Mouse (Mus musculus): ENCODE measurements around the gene Rapgef4. TPM values are rescaled to one million over a fixed set of nuclear protein-coding genes. Genes with fewer than 3 reads are reported as not detected.

Rapgef4 gene
- total RNA-seq, 2 experiments from 2014 or later = 152 to 156 TPM

DNA sequence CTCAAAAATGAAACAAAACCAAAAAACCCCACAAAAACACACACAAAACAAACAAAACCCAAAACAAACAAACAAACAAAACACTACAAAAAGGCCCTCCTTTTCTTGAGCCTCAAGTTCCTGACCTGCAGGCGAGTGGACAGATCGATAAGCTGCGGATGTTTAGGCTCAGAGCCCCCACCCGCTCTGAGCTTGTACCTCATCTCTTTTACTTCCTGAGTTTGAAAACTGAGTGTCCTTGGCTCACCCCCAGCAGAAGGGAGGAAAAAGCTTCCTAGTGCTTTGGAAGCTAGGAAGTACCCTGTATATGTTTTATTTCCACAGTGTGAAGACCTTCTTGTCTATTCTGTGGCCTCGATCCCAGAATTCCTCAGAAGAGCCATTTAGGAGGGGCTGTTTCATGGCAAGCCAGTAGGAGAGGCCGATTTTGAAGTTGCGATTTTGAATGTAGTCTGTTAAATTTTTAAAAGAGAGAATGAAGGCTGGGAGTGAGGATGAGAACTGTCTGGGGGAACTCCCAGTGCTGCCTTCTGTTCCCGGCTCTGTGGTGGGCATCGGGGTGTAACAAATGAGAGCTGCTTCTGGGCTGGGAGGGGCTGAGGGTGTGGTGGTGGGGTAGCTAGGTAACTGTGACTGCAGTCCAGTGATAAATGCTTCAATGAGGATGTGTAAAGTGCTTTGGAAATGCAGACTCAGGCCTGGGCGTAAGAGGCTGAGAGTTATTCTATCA lies 2.0 kb downstream of the Rapgef4 start:
- DNase-seq (ENCODE audit: low spot score in 2 of 2) = no peak

GRCm38 (mm10) chr2:71985730-71986129 lies 4.7 kb downstream of the Rapgef4 start:
- no peak for DNase-seq (ENCODE audit: low spot score in 2 of 2)

DNA sequence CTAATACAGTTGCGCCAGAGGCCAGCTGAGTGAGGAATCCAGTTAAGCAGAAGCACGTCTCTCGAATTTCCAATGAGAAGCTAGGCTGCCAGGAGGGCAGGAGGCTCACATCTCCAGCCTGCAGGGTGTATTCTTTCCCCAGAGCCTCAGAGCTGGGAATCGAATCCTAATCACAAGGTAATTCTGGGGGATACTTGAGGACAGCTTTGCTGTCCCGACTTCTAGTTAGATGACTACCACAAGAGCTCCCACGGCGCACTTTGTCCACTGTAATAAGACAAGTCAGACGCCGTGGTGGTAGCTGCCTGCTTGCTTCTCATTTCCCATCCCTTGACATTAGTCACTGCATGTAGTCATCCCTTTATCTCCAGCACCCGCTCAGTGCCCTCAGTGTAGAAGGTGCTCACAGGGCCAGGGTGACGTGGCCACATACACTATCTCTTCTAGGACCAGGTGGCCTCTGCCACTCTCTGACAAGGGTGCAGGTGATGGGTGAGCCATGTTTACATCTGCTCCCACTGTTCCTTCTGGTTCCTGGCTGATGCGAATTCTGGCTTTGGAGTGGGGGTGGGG lies 5.3 kb downstream of the Rapgef4 start:
- DNase-seq (ENCODE audit: low spot score in 2 of 2) = no peak

- DNase-seq (ENCODE audit: low spot score in 2 of 2) = peak in 1 of 2 experiments; percentile 28
Observed at GRCm38 (mm10) chr2:71988572-71988971, 7.5 kb downstream of the Rapgef4 start.

- no peak for DNase-seq (ENCODE audit: low spot score in 2 of 2)
Observed at GRCm38 (mm10) chr2:71992129-71992528, 11.1 kb downstream of the Rapgef4 start.

- DNase-seq (ENCODE audit: low spot score in 2 of 2) = no peak
Observed at GRCm38 (mm10) chr2:71993729-71994423, 12.8 kb downstream of the Rapgef4 start.

- no peak for DNase-seq (ENCODE audit: low spot score in 2 of 2)
Observed at GRCm38 (mm10) chr2:71998531-71998930, 17.5 kb downstream of the Rapgef4 start.

DNA sequence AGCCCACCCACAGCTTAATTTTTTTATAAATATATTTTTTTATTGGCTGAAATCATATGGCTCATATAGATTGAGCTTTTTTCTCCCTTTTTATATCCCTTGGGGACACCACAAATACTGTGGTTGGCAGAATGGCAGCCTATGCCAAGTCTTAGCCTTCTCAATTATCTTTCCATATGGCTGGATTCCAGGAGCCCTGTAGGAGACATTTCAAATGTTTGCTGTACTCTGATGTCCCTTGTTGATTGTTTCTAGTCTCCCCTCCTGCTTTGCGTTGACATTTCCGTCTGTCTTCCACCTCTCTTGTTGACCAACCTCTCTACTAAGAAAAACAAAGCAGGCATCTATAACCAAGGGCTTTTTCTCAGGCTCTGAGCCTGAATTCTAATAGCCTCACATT lies 19.1 kb downstream of the Rapgef4 start:
- no peak for DNase-seq (ENCODE audit: low spot score in 2 of 2)

DNA sequence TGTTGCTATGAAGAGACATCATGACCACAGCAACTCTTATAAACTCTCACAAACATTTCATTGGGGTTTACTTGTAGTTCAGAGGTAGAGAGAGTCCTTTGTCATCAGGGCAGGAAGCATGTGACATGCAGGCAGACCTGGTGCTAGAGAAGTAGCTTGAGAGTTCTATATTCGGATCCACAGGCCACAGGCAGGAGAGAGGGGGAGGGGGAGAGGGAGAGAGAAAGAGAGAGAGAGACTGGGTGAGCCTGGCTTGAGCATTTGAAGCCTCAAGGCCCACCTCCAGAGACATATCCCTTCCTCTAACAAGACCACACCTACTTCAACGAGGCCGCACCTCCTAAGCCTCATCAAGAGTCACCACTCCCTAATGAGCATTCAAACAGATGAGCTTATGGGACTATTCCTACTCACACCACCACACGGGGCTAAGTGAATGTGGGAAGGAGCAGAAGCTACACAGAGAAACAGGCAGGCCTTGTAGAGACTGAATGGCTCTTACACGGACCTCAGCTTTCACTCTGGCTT lies 21.9 kb downstream of the Rapgef4 start:
- DNase-seq (ENCODE audit: low spot score in 2 of 2) = no peak

DNA sequence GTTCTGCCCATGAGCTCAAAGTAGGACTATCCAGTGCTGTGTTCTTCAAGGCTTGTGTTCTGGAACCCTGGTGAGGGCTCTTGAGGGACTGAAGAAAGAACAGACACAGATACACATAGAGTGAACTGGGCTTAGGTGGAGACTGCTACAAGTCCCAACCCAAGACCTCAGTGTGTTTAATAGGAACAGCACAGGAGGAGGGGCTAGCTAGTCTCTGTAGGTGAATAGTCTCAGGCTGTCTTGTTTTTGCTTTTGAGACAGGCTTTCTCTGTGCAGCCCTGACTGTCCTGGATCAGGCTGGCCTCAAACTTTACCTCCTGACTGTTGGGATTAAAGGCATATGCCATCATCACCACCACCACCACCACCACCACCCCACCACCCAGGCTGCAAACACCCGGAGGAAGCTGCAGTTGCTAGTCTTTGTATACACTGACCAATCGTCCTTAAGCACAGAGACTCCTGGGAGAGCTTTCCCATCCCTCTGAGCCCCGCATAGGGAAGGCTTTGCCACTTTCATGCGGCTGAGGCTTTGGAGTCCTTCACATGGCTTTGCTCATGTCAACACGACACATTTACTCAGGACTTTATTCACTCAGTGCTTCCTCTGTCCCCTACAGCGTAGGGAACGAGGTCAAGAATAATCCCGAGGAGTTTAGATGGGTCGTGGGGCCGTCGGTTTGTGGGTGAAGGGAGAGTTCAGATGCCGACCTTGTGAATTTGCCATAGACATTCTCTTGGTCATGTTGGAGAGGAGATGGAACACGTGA lies 22.9 kb downstream of the Rapgef4 start:
- no peak for DNase-seq (ENCODE audit: low spot score in 2 of 2)

DNA sequence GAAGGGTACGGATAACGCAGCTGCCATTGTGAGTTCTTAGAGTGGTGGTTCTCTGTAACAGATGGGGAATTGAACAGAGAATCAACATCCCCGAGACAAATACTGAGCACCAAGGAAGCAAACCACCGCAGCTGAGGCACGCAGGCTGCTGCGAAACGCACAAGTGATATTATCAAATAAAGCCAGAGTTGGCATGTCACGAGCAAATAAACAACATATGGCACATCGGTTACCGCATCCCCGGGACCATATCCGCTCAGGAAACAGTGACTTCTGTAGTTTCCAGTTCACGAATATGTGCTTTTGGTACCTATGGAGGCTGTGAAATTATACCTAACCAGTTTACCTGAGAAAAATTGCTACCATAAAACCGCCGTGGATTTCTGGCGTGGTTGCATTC lies 24.0 kb downstream of the Rapgef4 start:
- no peak for DNase-seq (ENCODE audit: low spot score in 2 of 2)

GRCm38 (mm10) chr2:72009446-72010218 lies 28.6 kb downstream of the Rapgef4 start:
- DNase-seq (ENCODE audit: low spot score in 2 of 2) = peak; percentile 31 to 41

- no peak for DNase-seq (ENCODE audit: low spot score in 2 of 2)
Observed at GRCm38 (mm10) chr2:72015366-72015765, 34.3 kb downstream of the Rapgef4 start.

DNA sequence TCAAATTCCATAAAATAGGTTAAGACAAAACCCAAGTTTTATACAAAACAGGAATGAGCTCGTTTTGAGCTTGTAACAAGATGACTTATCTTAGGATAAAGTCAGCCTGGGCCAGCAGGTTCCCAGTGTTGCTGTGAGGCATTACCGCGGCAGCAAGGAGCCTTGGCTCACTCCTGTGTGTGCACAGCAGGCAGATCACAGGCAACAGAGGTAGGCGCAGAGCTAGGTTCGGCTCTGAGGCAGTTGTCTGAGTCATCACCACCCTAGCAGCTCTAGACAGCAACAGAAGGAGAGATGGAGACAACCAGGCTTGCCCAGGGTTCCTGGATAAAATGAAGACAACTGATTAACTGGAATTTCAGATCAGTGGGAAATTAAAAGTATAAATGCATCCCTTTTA lies 35.0 kb downstream of the Rapgef4 start:
- no peak for DNase-seq (ENCODE audit: low spot score in 2 of 2)

- DNase-seq (ENCODE audit: low spot score in 2 of 2) = no peak
Observed at GRCm38 (mm10) chr2:72017168-72017567, 36.1 kb downstream of the Rapgef4 start.

DNA sequence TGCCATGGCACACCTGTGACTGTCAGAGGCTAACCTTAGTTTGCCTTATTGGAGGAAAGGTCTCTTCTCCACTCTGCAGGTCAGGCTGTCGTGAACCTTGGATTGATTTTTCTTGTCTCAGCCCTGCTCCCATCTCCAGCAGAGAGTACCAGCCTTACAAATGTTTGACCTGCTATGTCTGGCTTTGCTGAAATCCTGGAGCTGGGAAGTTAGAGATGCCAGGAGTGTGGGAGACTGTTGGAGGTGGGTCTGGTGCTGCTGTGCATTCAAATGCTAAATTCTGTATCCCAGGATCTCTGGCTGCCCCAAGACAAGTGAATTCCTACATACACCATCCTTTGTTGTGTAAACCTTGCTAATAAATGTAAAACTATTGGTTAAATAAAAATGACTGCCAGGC lies 37.7 kb downstream of the Rapgef4 start:
- DNase-seq (ENCODE audit: low spot score in 2 of 2) = no peak

GRCm38 (mm10) chr2:72020755-72021154 lies 39.7 kb downstream of the Rapgef4 start:
- DNase-seq (ENCODE audit: low spot score in 2 of 2) = no peak

DNA sequence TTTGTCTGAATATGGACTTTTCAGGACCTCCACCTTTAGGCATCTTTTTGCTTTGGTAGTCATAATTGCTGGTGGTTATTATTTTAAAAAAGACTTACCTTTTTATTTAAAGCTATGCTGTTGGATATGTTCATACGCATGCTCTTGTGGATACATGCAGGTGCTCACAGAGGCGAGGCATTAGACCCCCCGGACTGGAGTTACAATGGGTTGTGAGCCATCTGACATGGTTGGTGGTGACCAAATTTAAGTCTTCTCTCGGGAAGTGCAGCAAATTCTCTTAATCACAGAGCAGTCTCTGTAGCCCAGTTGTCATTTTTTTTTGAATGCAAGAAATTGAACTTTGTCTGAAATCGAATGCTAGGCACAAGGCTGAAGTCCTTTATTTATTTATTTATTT lies 40.4 kb downstream of the Rapgef4 start:
- DNase-seq (ENCODE audit: low spot score in 2 of 2) = no peak

DNA sequence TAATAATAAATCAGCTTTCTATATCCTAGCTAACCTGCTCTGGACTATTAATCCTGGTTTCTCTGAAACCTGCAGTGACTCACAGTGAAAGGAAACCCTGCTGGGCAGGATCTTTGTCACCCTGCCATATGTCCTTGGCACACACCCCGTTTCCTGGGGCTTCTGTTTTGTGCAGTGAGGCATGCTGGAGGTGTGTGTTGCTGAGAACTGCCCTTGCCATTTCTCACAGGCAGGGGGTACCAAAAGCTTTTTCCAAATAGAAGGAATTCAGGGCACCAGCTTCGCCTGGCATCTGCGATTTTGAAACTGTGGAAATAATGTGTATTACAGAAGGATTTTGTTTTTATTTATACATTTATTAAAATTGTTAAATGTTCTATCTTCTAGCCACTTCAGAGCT lies 40.8 kb downstream of the Rapgef4 start:
- DNase-seq (ENCODE audit: low spot score in 2 of 2) = peak; percentile 57 to 70

DNA sequence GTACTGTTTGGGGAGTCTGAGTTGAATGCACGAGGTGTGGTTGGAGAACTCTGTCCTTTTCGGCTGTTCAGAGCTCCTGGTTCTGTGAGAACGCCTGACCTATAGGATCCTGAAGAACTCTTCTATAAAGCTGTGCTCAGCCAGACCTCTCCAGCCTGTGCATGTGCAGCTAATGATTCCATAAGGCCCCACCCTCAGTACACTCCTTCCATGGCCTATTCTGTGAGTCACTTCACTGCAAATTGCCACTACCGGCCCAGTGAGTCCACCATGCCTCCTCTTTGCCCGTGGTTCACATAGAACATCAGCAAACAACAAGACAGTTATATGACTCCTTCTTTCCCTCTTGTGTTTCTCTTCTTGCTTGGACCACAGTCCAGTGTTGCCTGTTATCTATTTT lies 42.8 kb downstream of the Rapgef4 start:
- no peak for DNase-seq (ENCODE audit: low spot score in 2 of 2)

- no peak for DNase-seq (ENCODE audit: low spot score in 2 of 2)
Observed at GRCm38 (mm10) chr2:72025660-72026059, 44.6 kb downstream of the Rapgef4 start.

Data from layer of hippocampus, postnatal 10 days (tissue).